Mouse (Mus musculus) liver, embryonic 14.5 days (tissue): ENCODE results near the gene Cspg4.

ENCODE experiments used
- CTCF ChIP-seq: IDR thresholded peaks from 2 replicates; pipeline ENCODE4 v1.5.1; 2016; ENCODE audit warnings: antibody characterized with exemption, low read depth, control low read depth
- EP300 ChIP-seq: IDR thresholded peaks from 2 replicates; pipeline ENCODE4 v1.6.1; 2016; ENCODE audit warnings: antibody characterized with exemption, low read depth

DNA sequence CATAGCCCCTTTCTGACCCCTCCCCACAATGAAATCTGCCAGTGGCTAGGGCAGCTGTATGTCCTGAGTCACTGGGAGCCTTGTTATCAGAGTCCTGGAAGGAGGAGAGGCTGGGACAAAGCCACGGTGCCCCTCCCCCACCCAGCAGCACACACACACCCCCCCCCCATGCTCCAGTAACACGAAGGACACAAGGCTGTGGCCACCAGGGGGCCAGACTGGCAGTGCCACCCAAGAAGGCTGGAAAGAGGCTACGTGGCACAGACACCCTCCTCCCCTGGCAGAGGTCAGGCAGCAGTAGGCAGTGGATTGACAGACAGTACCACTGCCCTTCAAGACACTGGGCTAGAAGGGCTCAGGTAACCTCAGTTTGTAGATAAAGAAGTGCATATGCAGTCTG, 29.2 kb downstream of the Cspg4 start:
- peak; percentile 50 for TF ChIP-seq CTCF
- no peak for TF ChIP-seq EP300
